Mouse (Mus musculus) E14TG2a.4 (cell line): ENCODE measurements around the gene Selenon.
A peak's percentile ranks its signal among the peaks of the same experiment; 100 is the strongest.

Experiments used
- H3K27me3 ChIP-seq: 2 replicates; pipeline ENCODE4 v1.6.1; 2014; ENCODE audit warnings: low read length, control low read depth; ENCODE audit not compliant: insufficient read depth
- H3K36me3 ChIP-seq: 2 replicates; pipeline ENCODE4 v1.6.1; 2014; ENCODE audit warnings: low read length, control low read depth; ENCODE audit not compliant: insufficient read depth
- H3K4me1 ChIP-seq: replicated peaks from 2 replicates; pipeline ENCODE4 v1.6.1; 2014; ENCODE audit warnings: low read depth, low read length, control low read depth
- H3K4me3 ChIP-seq: replicated peaks from 2 replicates; pipeline ENCODE4 v1.5.1; 2014; ENCODE audit warnings: mild to moderate bottlenecking, low read length
- H3K9me3 ChIP-seq: 2 replicates; pipeline ENCODE4 v1.6.1; 2014; ENCODE audit warnings: low read length, control low read depth
- CTCF ChIP-seq: conservative IDR thresholded peaks from 2 replicates; pipeline ENCODE4 v1.5.1; 2014; ENCODE audit warnings: low read length
- NANOG ChIP-seq: IDR thresholded peaks from 2 replicates; pipeline ENCODE4 v1.6.1; 2014; ENCODE audit warnings: borderline replicate concordance, low read length, mixed read lengths
- POU5F1 ChIP-seq: IDR thresholded peaks from 2 replicates; pipeline ENCODE4 v1.6.1; 2014; ENCODE audit warnings: low read length, borderline replicate concordance

Gene Selenon

DNA sequence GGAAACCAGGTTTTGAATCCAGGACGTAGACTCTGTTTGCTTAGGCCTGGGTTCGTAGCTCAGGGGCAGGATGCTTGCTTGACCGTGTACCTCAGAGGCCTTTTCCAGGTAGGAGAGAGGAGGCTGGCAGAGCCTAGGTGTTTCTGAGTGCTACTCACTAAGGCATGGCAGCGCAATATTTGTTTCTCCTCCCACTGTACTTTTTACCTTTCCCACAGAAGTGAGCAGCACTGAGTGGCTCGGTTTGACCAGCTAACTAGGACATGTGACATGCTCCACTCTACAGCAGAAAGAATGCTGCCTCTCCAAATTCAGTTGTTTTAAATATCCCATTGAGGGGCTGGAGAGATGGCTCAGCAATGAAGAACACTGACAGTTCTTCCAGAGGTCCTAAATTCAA, 63.8 kb downstream of the Selenon start:
- no peaks in the 10 kb centered on the region for H3K36me3 ChIP-seq
- peak overlapping the region; percentile 30; the same call in 1 of the 2 replicates for H3K4me3 ChIP-seq
- no peak for TF ChIP-seq CTCF
- TF ChIP-seq POU5F1 = no peak
- TF ChIP-seq NANOG = no peak
- H3K27me3 ChIP-seq = peaks cover 2% of the 10 kb centered on the region; the same call in 1 of the 2 replicates
- H3K9me3 ChIP-seq = peaks cover 8% of the 10 kb centered on the region; the same call in 1 of the 2 replicates
- peaks cover 34% of the 10 kb centered on the region for H3K4me1 ChIP-seq
